Mouse (Mus musculus) urinary bladder, postnatal 4 days (tissue): ENCODE results near the gene Mtx1.
A peak's percentile ranks its signal among the peaks of the same experiment; 100 is the strongest.
"Not testable (repeated sequence)": the region's sequence is repeated elsewhere in the genome, so short reads cannot be mapped to it uniquely, and the experiment has no call there.

ENCODE experiments used
- DNase-seq, 2 experiments: peaks; one replicate each; pipeline ENCODE4 v3.0.0; 2021 to 2022; ENCODE audit warnings: low spot score in 2 of 2

Mtx1 gene

DNA sequence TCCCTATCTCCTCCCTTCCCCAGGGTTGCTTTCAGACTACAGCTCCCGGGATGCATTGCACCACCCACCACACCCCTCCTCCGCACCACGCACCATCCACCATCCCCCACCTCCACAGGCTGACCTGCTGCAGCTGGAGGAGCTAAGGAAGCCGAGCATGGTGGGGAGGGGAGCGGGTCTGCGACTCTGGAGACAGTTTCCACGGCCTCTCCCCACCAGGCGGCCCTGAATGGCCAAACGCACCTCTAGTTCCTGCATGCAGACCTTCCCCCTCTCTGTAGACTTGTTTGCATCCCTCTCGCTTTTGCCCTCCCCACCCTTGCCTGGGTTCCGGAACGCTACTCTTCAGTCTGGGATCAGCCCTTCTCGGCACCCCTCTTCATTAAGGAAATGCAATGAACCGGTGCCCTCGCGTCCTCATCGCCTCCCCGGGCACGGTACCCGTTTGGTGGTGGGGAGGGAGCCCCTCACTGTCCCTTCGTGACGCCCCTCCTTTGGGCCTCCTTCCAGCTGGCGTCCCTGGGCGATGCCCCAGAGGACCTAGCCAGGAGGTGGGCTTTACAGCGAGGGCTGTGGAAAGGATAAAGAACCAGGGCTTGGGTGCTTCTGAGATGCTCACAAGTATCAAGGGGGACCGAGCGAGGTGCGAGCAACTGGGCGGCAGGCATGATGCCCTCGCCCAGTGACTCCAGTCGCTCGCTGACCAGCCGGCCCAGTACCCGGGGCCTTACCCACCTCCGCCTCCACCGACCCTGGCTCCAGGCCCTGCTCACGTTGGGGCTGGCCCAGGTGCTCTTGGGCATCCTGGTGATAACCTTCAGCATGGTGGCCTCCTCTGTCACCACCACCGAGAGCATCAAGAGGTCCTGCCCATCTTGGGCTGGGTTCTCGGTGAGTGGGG is 43.6 kb downstream of the Mtx1 start, which contains the start of gene Fam189b:
Gene Fam189b, plus strand, starts transcription at position 86 of the 901 bp plus-strand sequence.
- peak; percentile 83 to 88 for DNase-seq

DNA sequence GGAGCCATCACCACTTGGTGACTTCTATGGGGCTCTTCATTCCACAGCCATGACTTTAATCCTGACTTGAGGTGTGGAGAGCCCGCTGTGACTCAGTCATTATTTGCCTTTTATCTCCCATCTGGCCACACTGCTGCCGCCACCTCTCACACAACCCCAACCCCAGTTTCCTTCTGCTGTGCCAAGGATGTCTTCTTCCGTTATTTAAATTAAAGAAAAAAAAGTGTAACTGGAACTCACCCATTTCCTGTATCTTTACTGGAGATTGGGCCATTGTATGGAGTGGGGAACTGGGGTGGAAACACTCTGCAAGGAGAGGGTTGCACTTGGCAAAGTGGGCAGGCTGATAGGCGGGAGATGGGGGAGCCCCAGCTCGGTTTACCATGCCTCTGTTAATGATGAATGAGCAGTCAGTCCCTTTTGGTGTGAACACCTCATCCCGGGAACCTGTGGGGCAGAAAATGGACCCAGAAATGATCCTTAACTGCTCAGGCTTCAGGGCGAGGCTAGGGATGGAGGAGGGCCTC is 44.3 kb downstream of the Mtx1 start:
- DNase-seq: no peak

DNA sequence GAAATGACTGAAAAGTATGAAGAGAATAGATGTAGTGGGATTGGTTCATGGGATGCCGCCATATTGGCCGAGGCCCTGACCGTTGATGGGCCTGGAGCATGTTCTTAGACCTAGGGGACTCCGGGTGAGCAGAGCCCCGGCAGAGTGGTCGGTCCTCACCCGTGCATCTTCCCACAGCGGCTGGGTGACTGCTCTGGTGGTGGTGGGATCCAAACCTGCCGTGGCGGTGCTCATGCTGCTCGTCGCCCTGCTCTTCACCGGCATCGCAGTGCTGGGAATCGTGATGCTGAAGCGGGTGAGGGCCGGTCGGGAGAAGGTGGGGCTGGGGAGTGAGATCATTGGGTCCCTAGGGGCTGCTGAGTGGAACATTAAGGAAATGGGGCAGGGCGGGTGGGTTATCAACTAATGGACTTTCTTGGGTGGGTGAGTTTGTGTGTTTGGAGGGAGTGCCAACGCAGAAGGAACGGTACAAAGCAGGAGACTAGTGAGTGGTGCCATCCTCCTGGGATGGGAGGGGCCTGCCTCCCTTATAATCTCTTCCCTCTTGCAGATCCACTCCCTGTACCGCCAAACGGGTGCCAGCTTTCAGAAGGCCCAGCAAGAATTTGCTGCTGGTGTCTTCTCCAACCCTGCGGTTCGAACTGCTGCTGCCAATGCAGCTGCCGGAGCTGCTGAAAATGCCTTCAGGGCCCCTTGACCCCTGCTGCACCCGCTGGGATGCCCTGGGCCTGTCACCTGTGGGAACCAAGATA is 45.0 kb downstream of the Mtx1 start:
- DNase-seq: no peak

DNA sequence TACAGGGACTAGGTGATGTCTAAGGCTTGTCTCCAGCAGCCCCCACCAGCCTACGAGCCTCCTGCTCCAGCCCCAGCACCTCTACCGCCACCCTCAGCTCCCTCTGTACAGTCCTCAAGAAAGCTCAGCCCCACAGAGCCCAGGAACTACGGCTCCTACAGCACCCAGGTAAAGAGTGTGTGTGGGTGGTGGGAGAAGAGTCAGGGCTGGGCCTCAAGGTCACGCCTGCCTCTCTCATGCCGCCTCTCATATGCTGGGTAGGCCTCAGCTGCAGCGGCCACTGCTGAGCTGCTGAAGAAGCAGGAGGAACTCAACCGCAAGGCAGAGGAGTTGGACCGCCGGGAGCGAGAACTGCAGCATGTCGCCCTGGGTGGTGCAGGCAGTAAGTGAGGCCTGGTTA is 47.8 kb downstream of the Mtx1 start:
- DNase-seq: no peak

DNA sequence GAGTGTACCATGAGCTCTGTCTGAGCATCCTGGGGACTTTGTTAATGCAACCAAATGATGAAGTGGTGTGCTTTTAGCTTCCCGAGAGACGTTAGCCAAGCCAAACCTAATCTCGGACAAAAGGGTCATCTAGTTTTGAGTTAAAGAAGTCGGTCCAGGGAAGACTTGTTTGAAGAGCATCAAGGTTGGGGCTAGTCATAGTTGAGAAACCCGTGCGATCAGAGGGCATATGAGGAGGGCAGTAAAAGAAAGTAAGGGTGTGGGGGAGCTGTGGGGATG is 48.8 kb downstream of the Mtx1 start:
- no peak for DNase-seq

DNA sequence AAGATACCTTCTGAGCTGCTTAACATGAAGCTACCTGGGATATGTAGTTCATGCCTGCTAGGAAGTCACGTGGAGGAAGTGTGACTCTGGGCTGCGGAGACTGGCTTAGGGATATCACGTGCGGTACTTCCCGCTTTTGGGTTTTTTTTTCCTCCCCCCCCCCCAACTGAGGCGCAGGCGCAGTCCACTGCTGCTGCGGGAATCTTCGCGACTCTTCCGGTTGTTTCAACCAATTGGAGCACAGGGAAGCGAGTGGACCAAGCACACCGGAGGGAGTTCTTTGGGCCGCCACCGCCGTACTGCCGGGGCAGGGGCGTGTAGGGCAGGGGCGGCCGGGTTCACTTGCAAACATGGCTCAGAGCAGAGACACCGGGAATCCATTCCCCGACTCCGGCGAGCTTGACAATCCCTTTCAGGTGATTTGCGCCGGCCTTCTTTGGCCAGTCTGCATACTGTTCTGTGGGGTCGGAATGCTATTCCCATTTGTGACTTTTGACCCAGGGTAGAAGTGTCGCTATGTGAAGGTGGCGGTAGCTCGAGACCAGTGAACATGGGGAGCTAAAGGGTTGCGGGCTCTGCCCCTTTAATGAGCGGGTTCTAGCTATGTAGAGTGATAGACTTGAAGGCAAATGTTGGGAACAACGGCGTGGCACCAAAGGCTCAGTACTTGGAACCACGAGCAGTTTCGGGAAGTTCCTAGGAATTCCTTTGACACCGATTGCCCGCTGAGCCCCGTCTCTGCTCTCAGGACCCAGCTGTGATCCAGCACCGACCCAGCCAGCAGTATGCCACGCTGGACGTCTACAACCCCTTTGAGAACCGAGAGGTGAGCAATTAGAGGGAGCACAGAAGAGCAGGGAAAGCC is 49.4 kb downstream of the Mtx1 start, which contains the start of gene Scamp3:
Gene Scamp3, plus strand, starts transcription at position 232 of the 865 bp plus-strand sequence.
- DNase-seq: peak; percentile 79 to 82

DNA sequence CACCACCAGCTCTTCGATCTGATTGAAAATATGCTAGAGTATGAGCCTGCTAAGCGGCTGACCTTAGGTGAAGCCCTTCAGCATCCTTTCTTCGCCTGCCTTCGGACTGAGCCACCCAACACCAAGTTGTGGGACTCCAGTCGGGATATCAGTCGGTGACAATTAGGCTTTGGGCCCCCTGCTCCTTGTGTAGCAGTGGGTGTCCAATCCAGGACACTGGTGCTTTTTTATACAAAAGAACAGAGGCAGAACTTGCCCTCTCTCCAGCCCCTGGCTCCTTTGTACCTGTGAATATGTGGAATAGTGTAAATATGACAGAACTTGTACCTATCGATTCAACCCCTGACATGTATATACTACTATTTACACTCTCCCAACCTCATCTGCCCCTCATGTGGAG is 50.5 kb downstream of the Mtx1 start:
- DNase-seq: no peak

DNA sequence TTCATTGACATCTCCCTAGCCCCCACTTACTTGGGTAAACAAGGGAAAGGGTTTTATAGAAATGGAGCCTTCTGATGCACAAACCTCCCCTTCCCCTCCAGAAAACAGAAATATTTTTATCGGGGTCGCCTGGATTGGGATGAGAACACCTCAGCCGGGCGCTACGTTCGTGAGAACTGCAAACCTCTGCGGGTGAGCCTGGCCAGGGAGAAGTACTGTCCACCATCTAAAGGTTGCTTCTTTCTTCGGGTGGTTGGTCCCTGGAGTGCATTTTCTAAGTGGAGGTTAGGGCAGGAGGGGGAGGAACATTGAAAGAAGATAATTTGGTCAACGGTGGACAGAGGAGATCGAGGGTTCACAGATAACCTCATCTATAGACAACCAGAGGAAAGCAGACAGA is 51.3 kb downstream of the Mtx1 start:
- no peak for DNase-seq

DNA sequence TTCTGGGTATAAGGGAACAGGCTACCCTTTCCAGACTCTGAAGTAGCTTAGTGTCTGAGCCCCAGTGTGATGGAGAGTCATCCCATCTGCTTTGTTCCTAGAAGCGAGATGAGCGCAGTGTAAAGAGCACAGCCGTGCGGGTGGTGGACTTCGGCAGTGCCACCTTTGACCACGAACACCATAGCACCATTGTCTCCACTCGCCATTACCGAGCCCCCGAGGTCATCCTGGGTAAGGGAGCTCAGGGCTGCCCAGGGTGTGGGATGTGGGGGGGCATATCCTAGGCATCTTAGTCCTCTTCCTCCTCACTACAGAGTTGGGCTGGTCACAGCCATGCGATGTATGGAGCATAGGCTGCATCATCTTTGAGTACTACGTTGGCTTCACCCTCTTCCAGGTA is 52.0 kb downstream of the Mtx1 start:
- no peak for DNase-seq

DNA sequence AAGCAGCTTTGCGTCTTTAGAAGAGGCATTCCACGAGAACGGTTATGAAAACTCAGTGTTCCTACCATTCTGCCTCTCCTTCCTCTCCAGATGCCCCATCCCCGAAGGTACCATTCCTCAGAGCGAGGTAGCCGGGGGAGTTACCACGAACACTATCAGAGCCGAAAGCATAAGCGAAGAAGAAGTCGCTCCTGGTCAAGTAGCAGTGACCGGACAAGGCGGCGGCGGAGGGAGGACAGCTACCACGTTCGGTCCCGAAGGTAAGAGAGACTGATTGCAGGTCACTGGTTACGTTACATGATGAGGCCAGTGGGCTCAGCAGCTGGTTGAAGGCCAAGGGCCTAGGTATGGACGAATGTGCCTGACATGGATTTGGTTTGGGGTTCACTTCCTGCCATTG is 59.9 kb downstream of the Mtx1 start:
- DNase-seq: no peak

DNA sequence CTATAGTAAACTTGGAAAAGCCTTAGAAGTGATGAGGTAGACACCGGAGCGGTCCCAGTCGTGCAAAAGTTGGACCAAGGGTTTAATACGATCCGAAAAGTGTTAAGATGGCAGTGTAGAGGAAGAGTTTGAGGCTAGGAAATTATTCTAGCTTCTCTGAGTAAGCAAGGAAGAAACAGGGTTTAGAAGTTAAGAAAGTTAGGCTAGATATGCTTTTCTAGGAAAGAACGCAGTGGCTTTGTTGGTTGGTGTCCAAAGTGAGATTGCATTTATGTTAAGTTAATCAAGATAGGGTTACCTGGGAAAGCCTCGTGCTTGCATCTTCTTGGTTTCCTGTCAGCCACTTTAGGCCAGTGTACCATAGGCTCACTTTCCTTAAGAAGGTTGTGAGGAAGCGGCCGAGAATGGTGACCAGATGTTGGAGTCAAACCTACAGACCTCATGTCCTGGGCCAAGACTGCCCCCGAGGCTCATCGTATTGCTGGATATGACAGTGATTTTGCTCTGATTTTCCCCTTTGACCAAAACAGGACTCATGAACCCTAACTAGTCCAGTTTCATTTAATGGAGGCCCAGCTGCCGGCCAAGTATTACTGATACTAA is 61.5 kb downstream of the Mtx1 start:
- no peak for DNase-seq

DNA sequence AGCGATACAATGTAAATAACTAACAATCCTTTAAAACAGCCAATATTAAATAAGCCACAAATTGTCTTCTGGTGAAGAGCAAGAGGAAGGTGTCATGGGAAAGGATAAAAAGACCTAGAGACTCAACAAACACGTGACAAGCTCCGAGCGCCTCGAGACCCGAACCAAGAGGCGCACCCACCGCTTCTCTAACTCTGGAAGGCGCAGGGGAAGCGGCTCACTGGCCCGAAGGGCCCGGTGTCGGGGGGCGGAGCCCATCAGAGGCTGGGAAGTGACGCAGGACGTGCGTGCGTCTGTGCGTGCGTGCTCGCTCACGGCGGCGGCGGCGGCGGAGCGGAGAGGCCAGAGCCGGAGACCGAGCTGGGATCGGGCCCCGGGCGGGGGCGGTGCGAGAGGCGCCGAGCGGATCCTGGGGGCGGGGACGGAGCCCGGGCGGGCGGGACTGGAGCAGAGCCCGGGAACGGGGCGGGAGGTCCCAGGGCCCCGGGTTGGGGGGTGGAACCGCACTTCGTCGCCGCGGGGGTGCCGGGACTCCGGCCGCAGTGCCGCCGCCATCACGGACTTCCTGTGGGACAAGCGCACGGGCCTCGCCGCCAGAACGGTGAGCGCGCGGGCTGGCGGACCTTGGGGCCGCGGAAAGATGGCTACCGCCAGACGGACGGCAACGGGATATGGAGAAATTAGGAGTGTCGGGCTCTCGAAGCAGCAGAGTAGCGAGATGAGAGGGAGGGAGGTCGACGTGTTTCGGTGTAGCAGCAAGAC is 62.2 kb downstream of the Mtx1 start, which contains the start of gene Clk2:
Gene Clk2, plus strand, starts transcription at position 290 of the 762 bp plus-strand sequence.
- DNase-seq: peak; percentile 90 to 94

DNA sequence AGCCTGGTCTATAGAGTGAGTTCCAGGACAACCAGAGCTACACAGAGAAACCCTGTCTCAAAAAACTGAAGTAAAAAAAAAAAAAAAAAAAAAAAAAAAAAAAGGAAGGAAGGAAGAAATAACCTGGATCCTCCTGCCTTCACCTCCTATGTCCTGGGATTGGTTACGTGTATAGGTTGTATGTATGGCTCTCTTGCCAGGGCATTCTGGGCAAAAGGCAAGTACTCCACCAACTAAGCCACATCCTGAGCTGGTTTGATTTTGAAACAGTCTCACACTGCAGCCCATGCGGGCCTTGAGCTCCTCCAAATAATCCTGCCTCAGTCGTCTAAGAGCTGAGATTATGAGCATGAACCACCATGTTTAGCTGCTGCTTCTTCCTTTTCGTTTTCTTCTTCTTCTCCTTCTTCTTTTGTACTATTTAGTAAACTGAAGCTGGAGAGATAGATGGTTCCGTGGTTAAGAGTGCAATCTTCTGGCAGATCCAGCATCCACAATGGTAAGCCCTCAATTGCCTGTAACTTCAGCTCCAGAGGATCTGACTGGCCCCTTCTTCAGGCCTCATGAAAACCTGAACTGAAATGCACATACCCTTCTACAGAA is 63.1 kb downstream of the Mtx1 start:
- no peak for DNase-seq

DNA sequence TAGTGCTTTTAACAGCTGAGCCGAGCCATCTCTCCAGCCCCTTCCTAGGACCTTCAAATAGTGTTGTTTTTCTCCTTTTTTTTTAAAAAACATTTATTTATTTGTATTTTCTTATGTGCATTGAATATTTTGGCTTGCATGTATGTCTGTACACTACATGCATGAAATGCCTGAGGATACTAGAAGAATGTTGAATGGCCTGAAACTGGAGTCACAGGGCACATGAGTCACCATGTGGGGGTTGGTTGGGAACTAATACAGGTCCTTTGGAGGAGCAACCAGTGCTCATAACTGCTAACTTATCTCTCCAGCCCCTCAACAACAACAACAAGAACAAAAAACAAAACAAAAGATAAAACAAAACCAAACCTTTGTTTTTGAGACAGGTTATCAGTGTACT is 63.8 kb downstream of the Mtx1 start:
- no peak for DNase-seq

DNA sequence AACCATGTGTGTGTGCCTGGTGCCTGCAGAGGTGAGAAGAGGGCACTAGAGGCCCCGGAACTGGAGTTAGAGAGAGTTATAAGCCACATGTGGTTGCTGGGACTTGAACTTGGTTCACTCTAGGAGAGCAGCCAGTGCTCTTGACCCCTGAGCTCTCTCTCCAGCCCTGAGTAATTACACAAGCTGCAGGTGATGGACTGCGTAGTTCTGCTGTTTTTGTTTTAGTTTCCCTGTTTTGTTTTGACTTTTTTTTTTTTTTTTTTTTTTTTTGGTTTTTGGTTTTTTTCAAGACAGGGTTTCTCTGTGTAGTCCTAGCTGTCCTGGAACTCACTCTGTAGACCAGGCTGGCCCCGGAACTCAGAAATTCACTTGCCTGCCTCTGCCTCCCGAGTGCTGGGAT is 65.1 kb downstream of the Mtx1 start:
- no peak for DNase-seq

DNA sequence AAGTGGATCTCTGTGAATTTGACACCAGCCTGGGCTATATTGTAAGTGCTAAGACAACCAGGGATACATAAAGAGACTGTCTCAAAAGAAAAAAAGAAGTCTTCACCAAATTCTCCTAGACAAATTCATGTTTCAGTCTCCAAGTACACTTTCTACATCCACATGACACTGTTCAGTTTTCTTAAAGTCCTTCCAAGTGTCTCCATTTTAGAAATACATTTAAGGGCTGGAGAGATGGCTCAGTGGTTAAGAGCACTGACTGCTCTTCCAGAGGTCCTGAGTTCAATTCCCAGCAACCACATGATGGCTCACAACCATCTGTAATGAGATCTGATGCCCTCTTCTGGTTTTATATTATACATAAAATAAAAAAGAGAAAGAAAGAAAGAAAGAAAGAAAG is 65.7 kb downstream of the Mtx1 start:
- DNase-seq: not testable (repeated sequence)

DNA sequence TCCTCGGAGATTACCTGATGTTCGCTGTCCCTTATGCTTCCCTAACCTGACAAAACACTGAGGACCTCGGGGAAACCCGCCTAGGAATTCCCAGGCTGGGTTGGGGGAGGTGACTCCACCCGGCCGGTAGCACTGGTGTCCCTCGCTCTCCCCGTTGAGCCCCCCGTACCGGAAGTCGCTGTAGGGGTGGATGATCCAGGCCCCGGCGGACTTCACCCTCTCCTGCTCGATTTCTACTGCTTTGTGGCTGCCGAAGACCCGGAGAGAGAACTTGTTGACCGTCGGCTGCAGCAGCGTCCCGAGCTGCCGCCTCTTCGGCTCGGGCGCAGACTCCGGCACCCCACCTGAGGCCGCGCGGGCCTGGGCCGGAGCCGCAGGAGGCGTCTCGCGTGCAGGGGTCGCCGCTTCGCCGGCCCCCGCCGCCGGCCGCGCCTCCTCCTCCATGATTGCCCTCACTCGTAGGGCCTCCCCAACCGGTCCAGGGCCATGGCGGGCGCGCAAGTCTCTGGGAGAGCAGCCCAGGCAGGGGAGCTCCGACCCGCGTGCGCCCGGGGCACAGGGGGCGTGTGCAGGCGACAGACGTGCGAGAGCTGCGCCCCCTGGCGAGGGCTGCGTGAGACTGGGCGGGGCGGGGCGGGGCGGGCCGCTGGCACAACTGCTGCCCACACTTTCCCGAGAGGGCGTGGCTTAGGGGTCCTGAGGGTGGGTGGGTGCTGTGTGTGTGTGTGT is 67.1 kb downstream of the Mtx1 start, which contains the start of gene Hcn3:
Gene Hcn3, minus strand, starts transcription at position 581 of the 729 bp plus-strand sequence.
- peak in 1 of 2 experiments; percentile 43 for DNase-seq

DNA sequence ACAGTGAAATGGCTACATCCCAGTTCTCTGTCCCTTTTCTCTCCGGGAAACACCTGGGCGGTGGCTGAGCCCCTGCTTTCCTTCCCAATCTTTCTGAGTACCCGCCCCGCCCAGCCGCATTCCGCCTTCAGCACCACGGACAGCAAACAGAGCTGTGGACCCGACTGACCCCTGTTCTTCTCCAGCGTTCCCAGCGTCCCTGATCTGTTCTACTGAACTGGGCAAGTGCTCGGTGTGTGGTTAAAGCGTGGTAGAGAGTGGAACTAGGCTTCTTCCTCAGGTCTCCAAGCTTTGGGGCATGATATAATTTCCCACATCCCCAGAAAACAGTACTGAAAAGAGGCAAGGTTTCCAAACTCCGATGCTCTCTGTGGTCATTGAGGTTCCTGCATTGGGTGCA is 67.7 kb downstream of the Mtx1 start:
- DNase-seq: peak in 1 of 2 experiments; percentile 80
